Mouse (Mus musculus) E14TG2a.4 (cell line): ENCODE results near the gene Dnajc11.

Experiments
- CTCF ChIP-seq: conservative IDR thresholded peaks from 2 replicates; pipeline ENCODE4 v1.5.1; 2014; ENCODE audit warnings: low read length
- POU5F1 ChIP-seq: IDR thresholded peaks from 2 replicates; pipeline ENCODE4 v1.6.1; 2014; ENCODE audit warnings: low read length, borderline replicate concordance

DNA sequence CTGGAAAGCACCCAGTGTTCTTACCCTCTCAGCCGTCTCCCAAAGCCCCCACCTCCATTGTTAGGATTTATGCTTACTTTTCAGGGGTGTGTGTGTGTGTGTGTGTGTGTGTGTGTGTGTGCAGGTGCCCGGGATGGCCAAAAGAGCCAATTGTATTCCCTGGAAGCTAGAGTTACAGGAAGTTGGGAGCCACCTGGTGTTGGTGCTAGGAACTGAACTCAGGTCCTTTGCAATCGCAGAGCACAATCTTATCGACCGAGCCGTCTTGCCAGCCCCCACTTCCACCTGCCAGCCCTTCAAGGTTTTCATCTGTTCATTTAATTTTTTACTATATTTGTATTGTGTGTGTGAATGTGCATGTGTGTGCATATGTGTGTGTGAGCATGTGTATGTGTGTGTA is 40.2 kb upstream of the Dnajc11 start:
- TF ChIP-seq CTCF (peak; percentile 23; the same call in 1 of the 2 replicates), POU5F1 (no peak)
